Mouse (Mus musculus) intestine, postnatal 0 days (tissue): ENCODE measurements at regions not wholly inside any gene's neighbourhood (a gene's known extent, or its start where the extent isn't known, plus 50 kb on each side); places are given as distances from the start of the nearest gene placed in this dataset.

Experiments used
- ATAC-seq: fragments of 200-750 bp; cut with Nextera tagmentation; 2 replicates; pipeline ENCODE4 v1.8.0; 2017; ENCODE audit warnings: mild to moderate bottlenecking, moderate TSS enrichment, moderate library complexity
- H3K27ac ChIP-seq: fragments of 300-500 bp; sonication (generic); 2 replicates; pipeline ENCODE4 v1.5.1; 2014; ENCODE audit warnings: mild to moderate bottlenecking, low read depth, low read length, moderate library complexity
- H3K27me3 ChIP-seq: fragments of 300-500 bp; sonication (generic); replicated peaks from 2 replicates; pipeline ENCODE4 v1.6.1; 2014; ENCODE audit warnings: low read length, mixed read lengths; ENCODE audit not compliant: control insufficient read depth, insufficient read depth
- H3K36me3 ChIP-seq: fragments of 300-500 bp; sonication (generic); 2 replicates; pipeline ENCODE4 v1.6.1; 2014; ENCODE audit warnings: mild to moderate bottlenecking, moderate library complexity; ENCODE audit not compliant: control insufficient read depth, insufficient read depth
- H3K4me1 ChIP-seq: fragments of 300-500 bp; sonication (generic); replicated peaks from 2 replicates; pipeline ENCODE4 v1.6.1; 2014; ENCODE audit warnings: antibody characterized with exemption, low read length, mixed read lengths; ENCODE audit not compliant: control insufficient read depth, insufficient read depth
- H3K4me2 ChIP-seq: fragments of 300-500 bp; sonication (generic); replicated peaks from 2 replicates; pipeline ENCODE4 v1.6.1; 2014; ENCODE audit warnings: low read depth, mild to moderate bottlenecking, moderate library complexity
- H3K4me3 ChIP-seq: fragments of 300-500 bp; sonication (generic); 2 replicates; pipeline ENCODE4 v1.5.1; 2014; ENCODE audit warnings: low read depth, low read length
- H3K9ac ChIP-seq: fragments of 300-500 bp; sonication (generic); 2 replicates; pipeline ENCODE4 v1.6.1; 2014; ENCODE audit warnings: mild to moderate bottlenecking, low read depth, low read length
- H3K9me3 ChIP-seq: fragments of 300-500 bp; sonication (generic); 2 replicates; pipeline ENCODE4 v1.6.1; 2016; ENCODE audit warnings: mixed run types; ENCODE audit not compliant: control insufficient read depth
- CTCF ChIP-seq: sonication (generic); IDR thresholded peaks from 2 replicates; pipeline ENCODE4 v1.5.1; 2016; ENCODE audit warnings: low read depth, mild to moderate bottlenecking, control low read depth, antibody characterized with exemption, moderate library complexity
- WGBS: fragments of 180-500 bp; shearing (Covaris S2); extraction: QIAGEN DNeasy Blood & Tissue Kit; methylation state at CpG from one replicate; pipeline ENCODE4 v1.1.7; 2014; 5-methylcytosine and 5-hydroxymethylcytosine counted together

DNA sequence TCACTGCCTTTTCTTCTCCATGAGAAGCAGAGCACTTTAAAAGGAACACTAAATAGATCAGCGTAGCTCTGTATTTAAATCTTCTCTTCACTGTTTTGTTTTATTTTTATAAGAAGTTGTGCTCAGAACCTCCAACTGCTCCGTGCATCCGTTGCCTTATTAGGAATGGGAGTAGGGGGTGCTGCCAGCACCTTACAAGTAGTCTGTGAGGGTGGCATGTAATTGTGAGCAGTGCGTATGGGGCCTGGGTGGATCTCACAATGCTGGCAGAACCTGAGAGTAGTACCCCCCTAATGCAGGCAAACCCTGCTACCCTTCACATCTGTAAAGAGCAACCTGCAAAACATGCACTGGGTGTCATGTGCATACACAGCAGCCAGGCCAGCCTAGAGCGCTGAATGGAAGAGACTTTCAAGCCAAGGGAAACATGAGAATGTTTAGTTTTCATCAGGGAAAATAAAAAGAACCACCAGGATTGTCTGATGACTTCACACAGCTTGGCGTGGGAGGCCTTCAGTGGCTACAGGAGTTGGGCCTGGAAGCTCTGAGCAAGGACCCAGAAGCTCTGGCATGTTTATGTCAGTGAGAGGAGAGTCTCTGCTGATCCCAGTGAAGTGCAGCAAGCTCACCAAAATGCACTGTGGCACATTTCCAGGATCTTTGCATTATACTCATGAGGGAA is 64.5 kb upstream of the Gm21897 start:
- Histone ChIP-seq H3K4me2 (no peak overlapping the region), H3K4me1 (no peaks in the 10 kb centered on the region), H3K4me3 (no peak overlapping the region), H3K9me3 (no peaks in the 10 kb centered on the region), H3K9ac (no peak overlapping the region), H3K27me3 (no peaks in the 10 kb centered on the region), H3K36me3 (no peaks in the 10 kb centered on the region), H3K27ac (no peak overlapping the region)
- no peak for TF ChIP-seq CTCF
- WGBS: 65% methylated on average over 6 of the region's 6 CpGs
- ATAC-seq: no peak

DNA sequence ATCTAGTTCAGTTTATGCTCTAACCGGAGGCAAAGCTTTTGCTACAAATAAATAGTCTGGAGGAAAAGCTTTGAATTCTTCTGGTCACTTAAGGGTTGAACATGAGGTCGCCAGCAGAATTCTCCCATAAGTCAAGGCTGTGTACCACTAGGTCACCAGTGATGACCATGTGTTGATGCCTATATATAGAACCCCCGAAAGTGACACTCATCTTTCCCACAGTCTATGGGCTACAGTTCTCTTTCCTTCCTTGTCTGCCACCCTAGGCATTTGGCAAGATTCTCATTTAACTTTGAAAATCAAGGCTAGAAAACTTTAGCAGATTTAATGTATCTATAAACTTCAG is 63.9 kb upstream of the Gm21897 start:
- H3K27ac ChIP-seq: no peak overlapping the region
- H3K4me3 ChIP-seq: no peak overlapping the region
- no peaks in the 10 kb centered on the region for H3K36me3 ChIP-seq
- no peak overlapping the region for H3K4me2 ChIP-seq
- no peaks in the 10 kb centered on the region for H3K27me3 ChIP-seq
- H3K9me3 ChIP-seq: no peaks in the 10 kb centered on the region
- ATAC-seq: no peak
- no peak overlapping the region for H3K9ac ChIP-seq
- no peaks in the 10 kb centered on the region for H3K4me1 ChIP-seq
- 54% methylated on average over 3 of the region's 3 CpGs for WGBS
- no peak for TF ChIP-seq CTCF

- ATAC-seq: no peak
- WGBS: 68% methylated on average over 2 of the region's 2 CpGs
Measured at GRCm38 (mm10) chr16:15254669-15255068, 62.6 kb upstream of the Gm21897 start.

GRCm38 (mm10) chr16:15259474-15259873 is 57.8 kb upstream of the Gm21897 start:
- 67% methylated on average over 6 of the region's 6 CpGs for WGBS
- Histone ChIP-seq H3K4me3 (no peak overlapping the region), H3K27me3 (no peaks in the 10 kb centered on the region), H3K4me1 (no peaks in the 10 kb centered on the region), H3K27ac (no peak overlapping the region), H3K9ac (no peak overlapping the region), H3K9me3 (no peaks in the 10 kb centered on the region), H3K36me3 (no peaks in the 10 kb centered on the region), H3K4me2 (no peak overlapping the region)
- ATAC-seq: no peak
- no peak for TF ChIP-seq CTCF

More at GRCm38 (mm10) chr16:15254669-15255068, 62.6 kb upstream of the Gm21897 start:
- H3K4me1 ChIP-seq: no peaks in the 10 kb centered on the region
- no peak overlapping the region for H3K4me2 ChIP-seq
- no peak overlapping the region for H3K4me3 ChIP-seq
- H3K36me3 ChIP-seq: no peaks in the 10 kb centered on the region
- no peaks in the 10 kb centered on the region for H3K27me3 ChIP-seq
- H3K9ac ChIP-seq: no peak overlapping the region
- no peak for TF ChIP-seq CTCF
- H3K9me3 ChIP-seq: no peaks in the 10 kb centered on the region
- no peak overlapping the region for H3K27ac ChIP-seq

DNA sequence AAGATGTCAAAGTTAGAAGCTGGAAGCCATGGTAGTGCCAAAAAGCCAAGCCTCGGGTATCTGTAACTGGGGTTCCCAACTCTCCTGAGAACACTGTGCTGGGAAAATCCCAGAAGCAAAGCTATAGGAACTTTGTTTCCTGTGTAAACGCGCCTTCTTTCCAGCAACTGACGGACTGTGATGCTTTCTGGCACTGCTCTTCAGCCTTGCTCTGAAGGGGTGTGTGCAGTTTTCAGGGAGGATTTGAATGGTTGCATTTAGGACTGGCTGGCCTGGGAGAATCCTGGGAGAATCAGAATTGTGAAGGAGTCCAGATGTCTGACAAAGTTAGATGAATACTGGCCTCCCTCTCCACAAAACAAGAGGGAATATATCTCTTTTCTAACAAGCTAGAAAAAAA is 57.2 kb upstream of the Gm21897 start:
- H3K9ac ChIP-seq: no peak overlapping the region
- H3K9me3 ChIP-seq: no peaks in the 10 kb centered on the region
- TF ChIP-seq CTCF: no peak
- no peaks in the 10 kb centered on the region for H3K36me3 ChIP-seq
- no peak for ATAC-seq
- WGBS: 68% methylated on average over 4 of the region's 4 CpGs
- H3K4me2 ChIP-seq: no peak overlapping the region
- H3K27me3 ChIP-seq: no peaks in the 10 kb centered on the region
- no peak overlapping the region for H3K4me3 ChIP-seq
- H3K4me1 ChIP-seq: no peaks in the 10 kb centered on the region
- H3K27ac ChIP-seq: no peak overlapping the region
